Mouse (Mus musculus): ENCODE data around the gene Abtb1. TPM values are rescaled to one million over a fixed set of nuclear protein-coding genes. Genes with fewer than 3 reads are reported as not detected.
A peak's percentile ranks its signal among the peaks of the same experiment; 100 is the strongest.

Abtb1 gene
- polyA plus RNA-seq, 1 experiment from 2014 or later, result 24.1 TPM

GRCm38 (mm10) chr6:88811396-88811795 is 30.4 kb downstream of the Abtb1 start:
- no peak overlapping the region for H3K4me3 ChIP-seq (ENCODE audit: low read depth, low read length)
- WGBS, result 40% methylated on average over 7 of the region's 7 CpGs
- H3K27me3 ChIP-seq (ENCODE audit: control insufficient read depth, insufficient read depth, low read length), result no peaks in the 10 kb centered on the region
- no peak for ATAC-seq (ENCODE audit: insufficient number of reproducible peaks, insufficient read depth, low FRiP score, low read depth)
- H3K9ac ChIP-seq (replicated peaks; ENCODE audit: low read depth, low read length), result no peak overlapping the region
- H3K27ac ChIP-seq (ENCODE audit: low read length), result peak overlapping the region; percentile 21; the same call in 1 of the 2 replicates
- peaks cover 15% of the 10 kb centered on the region for H3K4me1 ChIP-seq (ENCODE audit: control insufficient read depth, insufficient read depth, low read length)
- no peaks in the 10 kb centered on the region for H3K9me3 ChIP-seq (ENCODE audit: control insufficient read depth, low read depth, low read length)
- 0 out of 2 replicates have a peak, but pooled peaks cover 5% of the 10 kb centered on the region for H3K36me3 ChIP-seq (ENCODE audit: control insufficient read depth, insufficient read depth, low read length)
- H3K4me2 ChIP-seq (replicated peaks; ENCODE audit: low read depth, low read length), result no peak overlapping the region

- Histone ChIP-seq H3K4me3 (ENCODE audit: low read depth, low read length) (no peak overlapping the region), H3K4me1 (ENCODE audit: control insufficient read depth, insufficient read depth, low read length) (peaks cover 15% of the 10 kb centered on the region), H3K27me3 (ENCODE audit: control insufficient read depth, insufficient read depth, low read length) (no peaks in the 10 kb centered on the region), H3K9ac (replicated peaks; ENCODE audit: low read depth, low read length) (no peak overlapping the region), H3K27ac (ENCODE audit: low read length) (peak overlapping the region; percentile 1; the same call in 1 of the 2 replicates), H3K36me3 (ENCODE audit: control insufficient read depth, insufficient read depth, low read length) (0 out of 2 replicates have a peak, but pooled peaks cover 5% of the 10 kb centered on the region), H3K4me2 (replicated peaks; ENCODE audit: low read depth, low read length) (no peak overlapping the region), H3K9me3 (ENCODE audit: control insufficient read depth, low read depth, low read length) (no peaks in the 10 kb centered on the region)
- WGBS, result 35% methylated on average over 3 of the region's 3 CpGs
- 0 out of 2 replicates have a peak, but pooled peaks have one; percentile 5 for ATAC-seq (ENCODE audit: insufficient number of reproducible peaks, insufficient read depth, low FRiP score, low read depth)
Observed at GRCm38 (mm10) chr6:88810291-88810690, 31.5 kb downstream of the Abtb1 start.

GRCm38 (mm10) chr6:88809091-88810037 is 32.4 kb downstream of the Abtb1 start:
- 0 out of 2 replicates have a peak, but pooled peaks have one; percentile 26 for ATAC-seq (ENCODE audit: insufficient number of reproducible peaks, insufficient read depth, low FRiP score, low read depth)

GRCm38 (mm10) chr6:88804966-88805577 is 36.7 kb downstream of the Abtb1 start:
- Histone ChIP-seq H3K4me1 (ENCODE audit: control insufficient read depth, insufficient read depth, low read length) (peaks cover 18% of the 10 kb centered on the region), H3K4me2 (replicated peaks; ENCODE audit: low read depth, low read length) (no peak overlapping the region), H3K9ac (replicated peaks; ENCODE audit: low read depth, low read length) (no peak overlapping the region), H3K36me3 (ENCODE audit: control insufficient read depth, insufficient read depth, low read length) (0 out of 2 replicates have a peak, but pooled peaks cover 1% of the 10 kb centered on the region), H3K4me3 (ENCODE audit: low read depth, low read length) (no peak overlapping the region), H3K9me3 (ENCODE audit: control insufficient read depth, low read depth, low read length) (no peaks in the 10 kb centered on the region), H3K27ac (ENCODE audit: low read length) (no peak overlapping the region), H3K27me3 (ENCODE audit: control insufficient read depth, insufficient read depth, low read length) (no peaks in the 10 kb centered on the region)
- ATAC-seq (ENCODE audit: insufficient number of reproducible peaks, insufficient read depth, low FRiP score, low read depth), result no peak
- 82% methylated on average over 17 of the region's 17 CpGs for WGBS

More at GRCm38 (mm10) chr6:88809091-88810037, 32.4 kb downstream of the Abtb1 start:
- no peak overlapping the region for H3K4me3 ChIP-seq (ENCODE audit: low read depth, low read length)
- no peak overlapping the region for H3K4me2 ChIP-seq (replicated peaks; ENCODE audit: low read depth, low read length)
- 0 out of 2 replicates have a peak, but pooled peaks cover 5% of the 10 kb centered on the region for H3K36me3 ChIP-seq (ENCODE audit: control insufficient read depth, insufficient read depth, low read length)
- peak overlapping the region; percentile 1; the same call in 1 of the 2 replicates for H3K27ac ChIP-seq (ENCODE audit: low read length)
- no peak overlapping the region for H3K9ac ChIP-seq (replicated peaks; ENCODE audit: low read depth, low read length)
- no peaks in the 10 kb centered on the region for H3K27me3 ChIP-seq (ENCODE audit: control insufficient read depth, insufficient read depth, low read length)
- H3K9me3 ChIP-seq (ENCODE audit: control insufficient read depth, low read depth, low read length), result no peaks in the 10 kb centered on the region
- H3K4me1 ChIP-seq (ENCODE audit: control insufficient read depth, insufficient read depth, low read length), result peaks cover 15% of the 10 kb centered on the region
- WGBS, result 48% methylated on average over 23 of the region's 23 CpGs

- 72% methylated on average over 4 of the region's 4 CpGs for WGBS
- no peaks in the 10 kb centered on the region for H3K27me3 ChIP-seq (ENCODE audit: control insufficient read depth, insufficient read depth, low read length)
Observed at GRCm38 (mm10) chr6:88803957-88804695, 37.7 kb downstream of the Abtb1 start.

GRCm38 (mm10) chr6:88803051-88803450 is 38.7 kb downstream of the Abtb1 start:
- H3K27me3 ChIP-seq (ENCODE audit: control insufficient read depth, insufficient read depth, low read length), result no peaks in the 10 kb centered on the region
- peaks cover 8% of the 10 kb centered on the region; the same call in 1 of the 2 replicates for H3K4me1 ChIP-seq (ENCODE audit: control insufficient read depth, insufficient read depth, low read length)
- no peaks in the 10 kb centered on the region for H3K36me3 ChIP-seq (ENCODE audit: control insufficient read depth, insufficient read depth, low read length)
- no peak overlapping the region for H3K4me2 ChIP-seq (replicated peaks; ENCODE audit: low read depth, low read length)
- ATAC-seq (ENCODE audit: insufficient number of reproducible peaks, insufficient read depth, low FRiP score, low read depth), result no peak
- H3K9me3 ChIP-seq (ENCODE audit: control insufficient read depth, low read depth, low read length), result no peaks in the 10 kb centered on the region
- H3K27ac ChIP-seq (ENCODE audit: low read length), result no peak overlapping the region
- no peak overlapping the region for H3K4me3 ChIP-seq (ENCODE audit: low read depth, low read length)
- H3K9ac ChIP-seq (replicated peaks; ENCODE audit: low read depth, low read length), result no peak overlapping the region
- 75% methylated on average over 7 of the region's 7 CpGs for WGBS

More at GRCm38 (mm10) chr6:88803957-88804695, 37.7 kb downstream of the Abtb1 start:
- Histone ChIP-seq H3K4me2 (replicated peaks; ENCODE audit: low read depth, low read length) (no peak overlapping the region), H3K4me1 (ENCODE audit: control insufficient read depth, insufficient read depth, low read length) (peaks cover 9% of the 10 kb centered on the region; the same call in 1 of the 2 replicates), H3K27ac (ENCODE audit: low read length) (no peak overlapping the region), H3K9ac (replicated peaks; ENCODE audit: low read depth, low read length) (no peak overlapping the region), H3K4me3 (ENCODE audit: low read depth, low read length) (no peak overlapping the region), H3K9me3 (ENCODE audit: control insufficient read depth, low read depth, low read length) (no peaks in the 10 kb centered on the region), H3K36me3 (ENCODE audit: control insufficient read depth, insufficient read depth, low read length) (no peaks in the 10 kb centered on the region)
- ATAC-seq (ENCODE audit: insufficient number of reproducible peaks, insufficient read depth, low FRiP score, low read depth), result no peak

- Histone ChIP-seq H3K4me2 (replicated peaks; ENCODE audit: low read depth, low read length) (no peak overlapping the region), H3K4me3 (ENCODE audit: low read depth, low read length) (no peak overlapping the region), H3K36me3 (ENCODE audit: control insufficient read depth, insufficient read depth, low read length) (no peaks in the 10 kb centered on the region), H3K27ac (ENCODE audit: low read length) (no peak overlapping the region), H3K27me3 (ENCODE audit: control insufficient read depth, insufficient read depth, low read length) (no peaks in the 10 kb centered on the region), H3K4me1 (ENCODE audit: control insufficient read depth, insufficient read depth, low read length) (peaks cover 8% of the 10 kb centered on the region; the same call in 1 of the 2 replicates), H3K9me3 (ENCODE audit: control insufficient read depth, low read depth, low read length) (no peaks in the 10 kb centered on the region), H3K9ac (replicated peaks; ENCODE audit: low read depth, low read length) (no peak overlapping the region)
- 15% methylated on average over 3 of the region's 3 CpGs for WGBS
- no peak for ATAC-seq (ENCODE audit: insufficient number of reproducible peaks, insufficient read depth, low FRiP score, low read depth)
Observed at GRCm38 (mm10) chr6:88800735-88801134, 41.0 kb downstream of the Abtb1 start.

- Histone ChIP-seq H3K4me3 (ENCODE audit: low read depth, low read length) (no peak overlapping the region), H3K9me3 (ENCODE audit: control insufficient read depth, low read depth, low read length) (no peaks in the 10 kb centered on the region), H3K36me3 (ENCODE audit: control insufficient read depth, insufficient read depth, low read length) (no peaks in the 10 kb centered on the region), H3K4me1 (ENCODE audit: control insufficient read depth, insufficient read depth, low read length) (peaks cover 8% of the 10 kb centered on the region; the same call in 1 of the 2 replicates), H3K4me2 (replicated peaks; ENCODE audit: low read depth, low read length) (no peak overlapping the region), H3K27ac (ENCODE audit: low read length) (no peak overlapping the region), H3K27me3 (ENCODE audit: control insufficient read depth, insufficient read depth, low read length) (no peaks in the 10 kb centered on the region), H3K9ac (replicated peaks; ENCODE audit: low read depth, low read length) (no peak overlapping the region)
- WGBS, result 78% methylated on average over 7 of the region's 7 CpGs
- no peak for ATAC-seq (ENCODE audit: insufficient number of reproducible peaks, insufficient read depth, low FRiP score, low read depth)
Observed at GRCm38 (mm10) chr6:88800191-88800590, 41.6 kb downstream of the Abtb1 start.

Data from stomach, embryonic 14.5 days (tissue).